Mouse (Mus musculus) kidney, embryonic 16.5 days (tissue): ENCODE data around the gene Rrp7a. TPM values are rescaled to one million over a fixed set of nuclear protein-coding genes. Genes with fewer than 3 reads are reported as not detected.

Source experiments
- ATAC-seq: fragments of 200-750 bp; cut with Nextera tagmentation; 2 replicates; pipeline ENCODE4 v1.8.0; 2017; ENCODE audit warnings: moderate TSS enrichment; ENCODE audit not compliant: low FRiP score, low TSS enrichment
- H3K27ac ChIP-seq: fragments of 300-500 bp; sonication (generic); 2 replicates; pipeline ENCODE4 v1.5.1; 2014; ENCODE audit warnings: low read length
- H3K27me3 ChIP-seq: fragments of 300-500 bp; sonication (generic); 2 replicates; pipeline ENCODE4 v1.6.1; 2014; ENCODE audit warnings: low read length, control low read depth, mixed read lengths; ENCODE audit not compliant: insufficient read depth
- H3K36me3 ChIP-seq: fragments of 300-500 bp; sonication (generic); 2 replicates; pipeline ENCODE4 v1.6.1; 2014; ENCODE audit warnings: low read length, control low read depth, mixed read lengths; ENCODE audit not compliant: insufficient read depth
- H3K4me1 ChIP-seq: fragments of 300-500 bp; sonication (generic); 2 replicates; pipeline ENCODE4 v1.6.1; 2014; ENCODE audit warnings: low read length, control low read depth, mixed read lengths; ENCODE audit not compliant: insufficient read depth
- H3K4me2 ChIP-seq: fragments of 300-500 bp; sonication (generic); replicated peaks from 2 replicates; pipeline ENCODE4 v1.6.1; 2014; ENCODE audit warnings: low read depth, low read length
- H3K4me3 ChIP-seq: fragments of 300-500 bp; sonication (generic); 2 replicates; pipeline ENCODE4 v1.5.1; 2014; ENCODE audit warnings: mild to moderate bottlenecking, low read length
- H3K9ac ChIP-seq: fragments of 300-500 bp; sonication (generic); replicated peaks from 2 replicates; pipeline ENCODE4 v1.6.1; 2014; ENCODE audit warnings: low read length
- H3K9me3 ChIP-seq: fragments of 300-500 bp; sonication (generic); 2 replicates; pipeline ENCODE4 v1.6.1; 2016; ENCODE audit warnings: low read length, control low read depth
- WGBS: fragments of 180-500 bp; shearing (Covaris S2); extraction: QIAGEN DNeasy Blood & Tissue Kit; methylation state at CpG from one replicate; pipeline ENCODE4 v1.1.7; 2014; 5-methylcytosine and 5-hydroxymethylcytosine counted together
- polyA plus RNA-seq: library from polyadenylated mRNA; unstranded; fragments of >200 nt; fragmentation: Nextera tagmentation; extraction: Ambion mirVana; gene quantifications from 2 replicates; pipeline ENCODE4 v1.2.1, GENCODE M21; 2015

Rrp7a gene
- polyA plus RNA-seq, 1 experiment from 2014 or later: 67.5 TPM

- Histone ChIP-seq H3K4me3 (no peak overlapping the region), H3K4me2 (no peak overlapping the region), H3K27ac (no peak overlapping the region), H3K36me3 (no peaks in the 10 kb centered on the region), H3K27me3 (no peaks in the 10 kb centered on the region; the same call in 1 of the 2 replicates), H3K9ac (no peak overlapping the region), H3K9me3 (no peaks in the 10 kb centered on the region), H3K4me1 (no peaks in the 10 kb centered on the region)
- no peak for ATAC-seq
- WGBS: 60% methylated on average over 27 of the region's 27 CpGs
Measured at GRCm38 (mm10) chr15:83075607-83076525, 46.7 kb downstream of the Rrp7a start.

- Histone ChIP-seq H3K4me1 (no peaks in the 10 kb centered on the region), H3K4me2 (no peak overlapping the region), H3K9me3 (no peaks in the 10 kb centered on the region), H3K36me3 (no peaks in the 10 kb centered on the region), H3K4me3 (no peak overlapping the region), H3K9ac (no peak overlapping the region), H3K27me3 (no peaks in the 10 kb centered on the region; the same call in 1 of the 2 replicates), H3K27ac (no peak overlapping the region)
- ATAC-seq: no peak
- 81% methylated on average over 4 of the region's 4 CpGs for WGBS
Measured at GRCm38 (mm10) chr15:83074179-83074578, 48.4 kb downstream of the Rrp7a start.

GRCm38 (mm10) chr15:83071752-83072151 is 50.8 kb downstream of the Rrp7a start:
- ATAC-seq: no peak
- Histone ChIP-seq H3K27me3 (no peaks in the 10 kb centered on the region; the same call in 1 of the 2 replicates), H3K36me3 (no peaks in the 10 kb centered on the region), H3K4me1 (no peaks in the 10 kb centered on the region), H3K9ac (no peak overlapping the region), H3K4me2 (no peak overlapping the region), H3K27ac (no peak overlapping the region), H3K4me3 (no peak overlapping the region), H3K9me3 (no peaks in the 10 kb centered on the region)
- 84% methylated on average over 5 of the region's 5 CpGs for WGBS

- WGBS: 49% methylated on average over 3 of the region's 3 CpGs
- peak overlapping the region; percentile 59; the same call in 1 of the 2 replicates for H3K27ac ChIP-seq
Measured at GRCm38 (mm10) chr15:83070942-83071341, 51.7 kb downstream of the Rrp7a start.

GRCm38 (mm10) chr15:83068270-83068669 is 54.3 kb downstream of the Rrp7a start:
- Histone ChIP-seq H3K4me1 (no peaks in the 10 kb centered on the region), H3K9me3 (no peaks in the 10 kb centered on the region), H3K4me2 (no peak overlapping the region), H3K9ac (no peak overlapping the region), H3K27ac (no peak overlapping the region), H3K27me3 (no peaks in the 10 kb centered on the region), H3K4me3 (no peak overlapping the region), H3K36me3 (no peaks in the 10 kb centered on the region)
- ATAC-seq: no peak
- 93% methylated on average over 5 of the region's 5 CpGs for WGBS

More at GRCm38 (mm10) chr15:83070942-83071341, 51.7 kb downstream of the Rrp7a start:
- ATAC-seq: peak; percentile 75
- Histone ChIP-seq H3K4me1 (no peaks in the 10 kb centered on the region), H3K9ac (no peak overlapping the region), H3K36me3 (no peaks in the 10 kb centered on the region), H3K4me2 (no peak overlapping the region), H3K27me3 (no peaks in the 10 kb centered on the region), H3K9me3 (no peaks in the 10 kb centered on the region), H3K4me3 (no peak overlapping the region)

- Histone ChIP-seq H3K9ac (no peak overlapping the region), H3K27ac (no peak overlapping the region), H3K4me2 (no peak overlapping the region), H3K36me3 (no peaks in the 10 kb centered on the region), H3K4me1 (0 out of 2 replicates have a peak, but pooled peaks cover 3% of the 10 kb centered on the region), H3K27me3 (no peaks in the 10 kb centered on the region), H3K9me3 (no peaks in the 10 kb centered on the region), H3K4me3 (no peak overlapping the region)
- no peak for ATAC-seq
- 74% methylated on average over 4 of the region's 4 CpGs for WGBS
Measured at GRCm38 (mm10) chr15:83065543-83065942, 57.1 kb downstream of the Rrp7a start.

Other genes with a start within 250 kb of the Rrp7a start
- 7.3 and 8.3 TPM in 2 replicates for gene Tcf20, start 134.9 kb downstream of the Rrp7a start, polyA plus RNA-seq
- gene Nfam1, start 89.5 kb downstream of the Rrp7a start, polyA plus RNA-seq: 2.6 and 3.3 TPM in 2 replicates
- gene Serhl, start 33.3 kb downstream of the Rrp7a start, polyA plus RNA-seq: 67.5 and 70.7 TPM in 2 replicates
- 153 and 161 TPM in 2 replicates for gene Poldip3, start 26.6 kb upstream of the Rrp7a start, polyA plus RNA-seq
- 172 and 202 TPM in 2 replicates for gene Cyb5r3, start 49.8 kb upstream of the Rrp7a start, polyA plus RNA-seq
- gene A4galt, start 129.0 kb upstream of the Rrp7a start, polyA plus RNA-seq: 22.9 and 26.8 TPM in 2 replicates
- gene Arfgap3, start 227.4 kb upstream of the Rrp7a start, polyA plus RNA-seq: 39.2 and 41.1 TPM in 2 replicates